Mouse (Mus musculus) erythroblast, embryonic 14.5 days (primary cell): ENCODE data around the gene Eif4e.

ENCODE experiments used
- GATA1 ChIP-seq: IDR thresholded peaks from 2 replicates; pipeline ENCODE4 v1.6.1; 2012; ENCODE audit warnings: low read length, inconsistent platforms, mixed read lengths
- TAL1 ChIP-seq: IDR thresholded peaks from 3 replicates; pipeline ENCODE4 v1.6.1; 2012; ENCODE audit warnings: low read length, inconsistent platforms, mixed read lengths

DNA sequence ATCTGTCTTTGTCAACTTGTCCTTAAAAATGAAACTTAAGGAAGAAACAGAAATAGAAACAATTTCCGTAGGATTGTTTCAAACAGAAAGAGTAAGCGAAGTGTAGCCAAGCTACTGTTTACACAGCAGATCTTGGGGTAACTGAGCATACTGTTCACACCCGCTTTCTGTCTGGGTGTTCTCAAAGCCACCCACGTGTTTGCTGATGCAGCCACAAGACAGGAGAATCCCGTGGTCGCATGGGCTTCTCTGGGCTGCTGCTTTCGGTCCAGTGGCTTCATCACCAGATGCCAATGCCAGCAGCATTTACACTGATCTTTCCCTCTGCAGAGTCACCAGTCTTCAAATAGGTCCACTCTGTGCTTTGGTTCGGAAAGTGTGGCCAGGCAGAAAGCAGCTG, 79.2 kb downstream of the Eif4e start:
- TF ChIP-seq TAL1 (no peak), GATA1 (no peak)
